Mouse (Mus musculus) heart, adult 18-20 months (tissue): ENCODE data around the gene Kifc5b. TPM values are rescaled to one million over a fixed set of nuclear protein-coding genes. Genes with fewer than 3 reads are reported as not detected.
"Not testable (repeated sequence)": the region's sequence is repeated elsewhere in the genome, so short reads cannot be mapped to it uniquely, and the experiment has no call there.

ENCODE experiments used
- DNase-seq, 2 experiments: peaks; one replicate each; pipeline ENCODE4 v3.0.0; 2021 to 2022; ENCODE audit warnings: mixed read lengths in 1 of 2
- microRNA-seq, 2 experiments: library from miRNA; unstranded; fragments of <30 nt; microRNA quantifications; one replicate each; pipeline ENCODE4 v1.2.0; 2022
- total RNA-seq, 2 experiments: library from RNA; stranded (reverse); gene quantifications; 2 replicates each; pipeline ENCODE4 v1.2.3; 2021

Kifc5b gene
- total RNA-seq, 2 experiments from 2014 or later = 0.37 to 1.1 TPM

- no peak for DNase-seq
Measured at GRCm38 (mm10) chr17:26971247-26971905, 54.5 kb downstream of the Kifc5b start.

- DNase-seq = no peak
Measured at GRCm38 (mm10) chr17:26972107-26972506, 55.2 kb downstream of the Kifc5b start.

- DNase-seq = peak; percentile 95 to 98
Measured at GRCm38 (mm10) chr17:26972703-26973574, 56.0 kb downstream of the Kifc5b start, which contains the start of gene Zbtb9. Gene Zbtb9, plus strand, starts transcription at chr17:26973167.

GRCm38 (mm10) chr17:26974547-26974946, 57.7 kb downstream of the Kifc5b start:
- DNase-seq = no peak

- no peak for DNase-seq
Measured at GRCm38 (mm10) chr17:26975415-26975814, 58.5 kb downstream of the Kifc5b start.

GRCm38 (mm10) chr17:26977354-26977753, 60.5 kb downstream of the Kifc5b start:
- not testable (repeated sequence) for DNase-seq

- DNase-seq = no peak
Measured at GRCm38 (mm10) chr17:26979426-26979825, 62.5 kb downstream of the Kifc5b start.

- no peak for DNase-seq
Measured at GRCm38 (mm10) chr17:26981050-26981449, 64.2 kb downstream of the Kifc5b start.

Small RNA genes lying within 50 kb of the gene (microRNA-seq; reads per million reads assigned to microRNA genes)
- 0 reads per million in 2 experiments for gene Gm27775
- 0.76 to 1.1 reads per million in 2 experiments for gene Mir3083
- gene Mir6968 = 0.76 to 3.0 reads per million in 2 experiments

Other genes starting within 250 kb of the Kifc5b start
- 10 to 100 TPM; 64.6 to 75.1 TPM for gene Crebrf, start 201.4 kb upstream of the Kifc5b start, total RNA-seq
- 10 to 100 TPM; 28.5 to 30.0 TPM for gene Bnip1, start 136.0 kb upstream of the Kifc5b start, total RNA-seq
- 10 to 100 TPM; 75.6 to 79.8 TPM for gene Nkx2-5, start 72.1 kb upstream of the Kifc5b start, total RNA-seq
- 10 to 100 TPM; 15.3 to 16.5 TPM for gene Phf1, start 16.0 kb downstream of the Kifc5b start, total RNA-seq
- gene Cuta, start 22.5 kb downstream of the Kifc5b start, total RNA-seq = 100 to 1,000 TPM in 1 of 2 experiments, 10 to 100 TPM in 1; 93.2 to 100 TPM
- 1 to 10 TPM; 3.6 to 5.5 TPM for gene Syngap1, start 24.2 kb downstream of the Kifc5b start, total RNA-seq
- 1 to 10 TPM; 2.6 to 3.7 TPM for gene Zbtb9, start 56.1 kb downstream of the Kifc5b start, total RNA-seq
- 10 to 100 TPM; 14.9 to 16.4 TPM for gene Bak1, start 111.9 kb downstream of the Kifc5b start, total RNA-seq
- gene Itpr3, start 140.2 kb downstream of the Kifc5b start, total RNA-seq = 1 to 10 TPM; 4.1 to 5.8 TPM
- gene Uqcc2, start 216.8 kb downstream of the Kifc5b start, total RNA-seq = 100 to 1,000 TPM; 307 to 322 TPM